Mouse (Mus musculus): ENCODE data around the gene Fgfr2.

GRCm38 (mm10) chr7:132056565-132056964, 1066.6 kb downstream of the Fgfr2 start:
- no peak for TF ChIP-seq CTCF (IDR thresholded peaks at IDR 0.05; ENCODE audit: control insufficient read depth, insufficient read depth, insufficient replicate concordance, low read depth, low read length)
- no peak for TF ChIP-seq POLR2A (IDR thresholded peaks at IDR 0.05; ENCODE audit: control insufficient read depth, low read depth, low read length)
